Mouse (Mus musculus) MEL (cell line): ENCODE measurements at regions not wholly inside any gene's neighbourhood (a gene's known extent, or its start where the extent isn't known, plus 50 kb on each side); places are given as distances from the start of the nearest gene placed in this dataset.

Source experiments
- CTCF ChIP-seq, 3 experiments: IDR thresholded peaks in 2 of 3; conservative IDR thresholded peaks in 1 of 3; 2 replicates each; pipeline ENCODE4 v1.5.1; 2011 to 2012; ENCODE audit warnings: low read length in 3 of 3, low read depth in 2 of 3, mild to moderate bottlenecking in 2 of 3, improper control_type of control experiment in 1 of 3, inconsistent platforms in 1 of 3, mixed read lengths in 1 of 3, moderate library complexity in 1 of 3; ENCODE audit not compliant: control insufficient read depth in 1 of 3, insufficient read depth in 1 of 3, poor library complexity in 1 of 3, severe bottlenecking in 1 of 3
- EP300 ChIP-seq, 2 experiments: IDR thresholded peaks; 2 replicates each; pipeline ENCODE4 v1.6.1; 2011; ENCODE audit warnings: improper control_type of control experiment in 2 of 2, low read length in 2 of 2, low read depth in 1 of 2, mild to moderate bottlenecking in 1 of 2
- ETS1 ChIP-seq: IDR thresholded peaks from 2 replicates; pipeline ENCODE4 v1.6.1; 2012; ENCODE audit warnings: low read depth, mild to moderate bottlenecking, inconsistent platforms, low read length, improper control_type of control experiment, moderate library complexity
- HCFC1 ChIP-seq: IDR thresholded peaks from 2 replicates; pipeline ENCODE4 v1.6.1; 2012; ENCODE audit warnings: low read depth, mild to moderate bottlenecking, inconsistent platforms, low read length, improper control_type of control experiment, moderate library complexity
- MAX ChIP-seq: IDR thresholded peaks from 2 replicates; pipeline ENCODE4 v1.6.1; 2011; ENCODE audit warnings: low read length, improper control_type of control experiment
- NELFE ChIP-seq: IDR thresholded peaks from 2 replicates; pipeline ENCODE4 v1.6.1; 2011; ENCODE audit warnings: low read depth, low read length, improper control_type of control experiment
- POLR2A ChIP-seq, 2 experiments: IDR thresholded peaks; 2 replicates each; pipeline ENCODE4 v1.6.1; 2011 to 2012; ENCODE audit warnings: low read length in 2 of 2, mild to moderate bottlenecking in 2 of 2, control low read depth in 1 of 2, improper control_type of control experiment in 1 of 2, low read depth in 1 of 2, moderate library complexity in 1 of 2; ENCODE audit not compliant: control insufficient read depth in 1 of 2, insufficient read depth in 1 of 2, poor library complexity in 1 of 2
- RAD21 ChIP-seq: IDR thresholded peaks from 2 replicates; pipeline ENCODE4 v1.6.1; 2011; ENCODE audit warnings: mild to moderate bottlenecking, low read depth, low read length, improper control_type of control experiment
- SIN3A ChIP-seq: IDR thresholded peaks from 2 replicates; pipeline ENCODE4 v1.6.1; 2012; ENCODE audit warnings: low read length, improper control_type of control experiment, inconsistent platforms
- TBP ChIP-seq: IDR thresholded peaks from 2 replicates; pipeline ENCODE4 v1.8.0; 2011; ENCODE audit warnings: low read depth, low read length, improper control_type of control experiment
- USF1 ChIP-seq: IDR thresholded peaks from 2 replicates; pipeline ENCODE4 v1.6.1; 2014; ENCODE audit warnings: low read depth, mild to moderate bottlenecking, inconsistent platforms, low read length, improper control_type of control experiment, moderate library complexity
- ZMIZ1 ChIP-seq: IDR thresholded peaks from 2 replicates; pipeline ENCODE4 v1.6.1; 2012; ENCODE audit warnings: low read depth, mild to moderate bottlenecking, inconsistent platforms, low read length, improper control_type of control experiment, moderate library complexity

DNA sequence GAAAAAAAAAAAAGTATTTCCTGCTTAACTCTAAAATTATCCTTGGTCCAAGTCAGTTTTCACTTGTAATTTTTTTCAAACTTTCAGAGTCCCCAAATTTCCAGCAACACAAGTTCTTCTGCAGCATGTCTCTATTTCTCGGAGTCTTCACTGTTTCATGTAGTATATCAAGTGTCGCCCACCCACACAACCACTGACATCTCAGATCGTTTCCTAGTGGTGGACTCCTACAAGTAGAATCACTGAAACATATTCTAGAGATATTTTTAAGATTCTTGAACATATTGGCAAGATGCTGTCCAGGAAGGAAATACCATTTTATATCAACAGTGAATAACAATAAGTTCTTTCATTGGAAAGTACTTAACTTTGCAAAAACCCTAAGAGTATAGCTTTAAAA is 89.1 kb upstream of the Robo2 start:
- no peak for TF ChIP-seq CTCF (IDR thresholded peaks at IDR 0.05 in 2 of 3, conservative IDR thresholded peaks at IDR 0.05 in 1 of 3; ENCODE audit: control insufficient read depth in 1 of 3, insufficient read depth in 1 of 3, low read depth in 2 of 3, low read length in 3 of 3, poor library complexity in 1 of 3, severe bottlenecking in 1 of 3)
- TF ChIP-seq POLR2A (IDR thresholded peaks at IDR 0.05; ENCODE audit: control insufficient read depth in 1 of 2, insufficient read depth in 1 of 2, low read depth in 1 of 2, low read length in 2 of 2, poor library complexity in 1 of 2) = no peak
- no peak for TF ChIP-seq SIN3A
- no peak for TF ChIP-seq EP300 (IDR thresholded peaks at IDR 0.05; ENCODE audit: low read depth in 1 of 2, low read length in 2 of 2)
- TF ChIP-seq RAD21 = no peak
- no peak for TF ChIP-seq ETS1
- TF ChIP-seq NELFE = no peak
- no peak for TF ChIP-seq MAX
- TF ChIP-seq ZMIZ1 = no peak
- TF ChIP-seq TBP = no peak
- no peak for TF ChIP-seq HCFC1
- no peak for TF ChIP-seq USF1
